Mouse (Mus musculus) neural tube, embryonic 15.5 days (tissue): ENCODE data around the gene Trim46. TPM values are rescaled to one million over a fixed set of nuclear protein-coding genes. Genes with fewer than 3 reads are reported as not detected.
A peak's percentile ranks its signal among the peaks of the same experiment; 100 is the strongest.

ENCODE experiments used
- ATAC-seq: fragments of 200-750 bp; cut with Nextera tagmentation; 2 replicates; pipeline ENCODE4 v1.8.0; 2017; ENCODE audit warnings: mild to moderate bottlenecking, moderate TSS enrichment, moderate library complexity; ENCODE audit not compliant: low FRiP score
- H3K27ac ChIP-seq: fragments of 300-500 bp; sonication (generic); replicated peaks from 2 replicates; pipeline ENCODE4 v1.5.1; 2015; ENCODE audit warnings: mild to moderate bottlenecking, inconsistent platforms
- H3K27me3 ChIP-seq: fragments of 300-500 bp; sonication (generic); replicated peaks from 2 replicates; pipeline ENCODE4 v1.6.1; 2015; ENCODE audit warnings: inconsistent platforms
- H3K36me3 ChIP-seq: fragments of 300-500 bp; sonication (generic); 2 replicates; pipeline ENCODE4 v1.6.1; 2015; ENCODE audit warnings: inconsistent platforms
- H3K4me1 ChIP-seq: fragments of 300-500 bp; sonication (generic); 2 replicates; pipeline ENCODE4 v1.6.1; 2015; ENCODE audit warnings: inconsistent platforms
- H3K4me2 ChIP-seq: fragments of 300-500 bp; sonication (generic); 2 replicates; pipeline ENCODE4 v1.6.1; 2015; ENCODE audit warnings: inconsistent platforms, mild to moderate bottlenecking, moderate library complexity
- H3K4me3 ChIP-seq: fragments of 300-500 bp; sonication (generic); replicated peaks from 2 replicates; pipeline ENCODE4 v1.5.1; 2015; ENCODE audit warnings: mild to moderate bottlenecking, inconsistent platforms
- H3K9ac ChIP-seq: fragments of 300-500 bp; sonication (generic); replicated peaks from 2 replicates; pipeline ENCODE4 v1.6.1; 2015; ENCODE audit warnings: mild to moderate bottlenecking, inconsistent platforms
- H3K9me3 ChIP-seq: fragments of 300-500 bp; sonication (generic); replicated peaks from 2 replicates; pipeline ENCODE4 v1.6.1; 2016; ENCODE audit warnings: inconsistent platforms
- WGBS: fragments of 180-500 bp; shearing (Covaris S2); methylation state at CpG from one replicate; pipeline ENCODE4 v1.1.7; 2015; ENCODE audit warnings: mixed read lengths; 5-methylcytosine and 5-hydroxymethylcytosine counted together
- polyA plus RNA-seq: library from polyadenylated mRNA; unstranded; fragments of >200 nt; fragmentation: Nextera tagmentation; extraction: Ambion mirVana; gene quantifications from 2 replicates; pipeline ENCODE4 v1.2.1, GENCODE M21; 2015

Gene Trim46
- polyA plus RNA-seq, 1 experiment from 2014 or later: 76.6 TPM

- Histone ChIP-seq H3K36me3 (peaks cover 33% of the 10 kb centered on the region), H3K9ac (no peak overlapping the region), H3K4me3 (no peak overlapping the region), H3K9me3 (no peaks in the 10 kb centered on the region), H3K4me2 (no peak overlapping the region), H3K27ac (no peak overlapping the region), H3K4me1 (peaks cover 24% of the 10 kb centered on the region), H3K27me3 (no peaks in the 10 kb centered on the region)
- no peak for ATAC-seq
- 76% methylated on average over 7 of the region's 7 CpGs for WGBS
Measured at GRCm38 (mm10) chr3:89231345-89231744, 14.8 kb downstream of the Trim46 start.

GRCm38 (mm10) chr3:89230561-89230960 lies 15.5 kb downstream of the Trim46 start:
- H3K27ac ChIP-seq: no peak overlapping the region
- peaks cover 26% of the 10 kb centered on the region for H3K36me3 ChIP-seq
- H3K9ac ChIP-seq: no peak overlapping the region
- H3K4me2 ChIP-seq: no peak overlapping the region
- peaks cover 31% of the 10 kb centered on the region for H3K4me1 ChIP-seq
- ATAC-seq: no peak
- no peaks in the 10 kb centered on the region for H3K27me3 ChIP-seq
- H3K9me3 ChIP-seq: no peaks in the 10 kb centered on the region
- WGBS: 86% methylated on average over 2 of the region's 2 CpGs
- no peak overlapping the region for H3K4me3 ChIP-seq

GRCm38 (mm10) chr3:89229276-89229675 lies 16.8 kb downstream of the Trim46 start:
- ATAC-seq: no peak
- WGBS: 50% methylated on average over 4 of the region's 4 CpGs
- H3K4me2 ChIP-seq: no peak overlapping the region
- peaks cover 41% of the 10 kb centered on the region for H3K4me1 ChIP-seq
- no peak overlapping the region for H3K27ac ChIP-seq
- H3K9me3 ChIP-seq: no peaks in the 10 kb centered on the region
- no peaks in the 10 kb centered on the region for H3K27me3 ChIP-seq
- no peak overlapping the region for H3K4me3 ChIP-seq
- peaks cover 13% of the 10 kb centered on the region for H3K36me3 ChIP-seq
- no peak overlapping the region for H3K9ac ChIP-seq

- H3K4me3 ChIP-seq: peak within 1 kb of the TSS; percentile 41
- 34% methylated on average over 10 of the region's 10 CpGs for WGBS
- peak within 1 kb of the TSS; percentile 67 for H3K4me2 ChIP-seq
- ATAC-seq: no peak
- H3K4me1 ChIP-seq: peaks cover 45% of the 10 kb centered on the region
- no peaks in the 10 kb centered on the region for H3K9me3 ChIP-seq
- no peaks in the 10 kb centered on the region for H3K27me3 ChIP-seq
- H3K36me3 ChIP-seq: peaks cover 8% of the 10 kb centered on the region
- peak within 1 kb of the TSS; percentile 80 for H3K27ac ChIP-seq
- peak within 1 kb of the TSS; percentile 48; the same call in 1 of the 2 replicates for H3K9ac ChIP-seq
Measured at GRCm38 (mm10) chr3:89228836-89229235, 17.3 kb downstream of the Trim46 start, which contains the start of gene Muc1. Gene Muc1 (plus strand): TSS chr3:89229057.

GRCm38 (mm10) chr3:89228180-89228549 lies 17.9 kb downstream of the Trim46 start:
- peak overlapping the region; percentile 28; the same call in 1 of the 2 replicates for H3K9ac ChIP-seq
- H3K27me3 ChIP-seq: no peaks in the 10 kb centered on the region
- H3K36me3 ChIP-seq: peaks cover 2% of the 10 kb centered on the region
- peak; percentile 51 for ATAC-seq
- no peaks in the 10 kb centered on the region for H3K9me3 ChIP-seq
- H3K4me2 ChIP-seq: peak overlapping the region; percentile 67
- H3K27ac ChIP-seq: peak overlapping the region; percentile 80
- peak overlapping the region; percentile 41 for H3K4me3 ChIP-seq
- WGBS: under 1% methylated on average over 20 of the region's 20 CpGs
- H3K4me1 ChIP-seq: peaks cover 50% of the 10 kb centered on the region

- H3K4me1 ChIP-seq: peaks cover 50% of the 10 kb centered on the region
Measured at GRCm38 (mm10) chr3:89227307-89228179, 18.6 kb downstream of the Trim46 start.

GRCm38 (mm10) chr3:89226900-89227299 lies 19.2 kb downstream of the Trim46 start, which contains the start of gene Mtx1:
Gene Mtx1 (minus strand): TSS chr3:89227088.
- H3K4me2 ChIP-seq: peak within 1 kb of the TSS; percentile 67
- H3K4me3 ChIP-seq: peak within 1 kb of the TSS; percentile 41
- peak within 1 kb of the TSS; percentile 80 for H3K27ac ChIP-seq
- ATAC-seq: peak; percentile 16
- peak within 1 kb of the TSS; percentile 48 for H3K9ac ChIP-seq
- H3K9me3 ChIP-seq: no peaks in the 10 kb centered on the region
- no peaks in the 10 kb centered on the region for H3K36me3 ChIP-seq
- WGBS: 2% methylated on average over 21 of the region's 21 CpGs
- H3K27me3 ChIP-seq: no peaks in the 10 kb centered on the region
- H3K4me1 ChIP-seq: peaks cover 50% of the 10 kb centered on the region

More at GRCm38 (mm10) chr3:89227307-89228179, 18.6 kb downstream of the Trim46 start:
- no peaks in the 10 kb centered on the region for H3K27me3 ChIP-seq
- peak; percentile 76 for ATAC-seq
- peak overlapping the region; percentile 67 for H3K4me2 ChIP-seq
- 2% methylated on average over 41 of the region's 41 CpGs for WGBS
- H3K27ac ChIP-seq: peak overlapping the region; percentile 80
- H3K36me3 ChIP-seq: no peaks in the 10 kb centered on the region
- no peaks in the 10 kb centered on the region for H3K9me3 ChIP-seq
- H3K9ac ChIP-seq: peak overlapping the region; percentile 48
- H3K4me3 ChIP-seq: peak overlapping the region; percentile 41

GRCm38 (mm10) chr3:89226361-89226760 lies 19.7 kb downstream of the Trim46 start:
- H3K4me3 ChIP-seq: peak overlapping the region; percentile 41
- H3K27me3 ChIP-seq: no peaks in the 10 kb centered on the region
- H3K9me3 ChIP-seq: no peaks in the 10 kb centered on the region
- no peaks in the 10 kb centered on the region for H3K36me3 ChIP-seq
- H3K4me1 ChIP-seq: peaks cover 50% of the 10 kb centered on the region
- ATAC-seq: no peak
- 9% methylated on average over 11 of the region's 11 CpGs for WGBS
- H3K9ac ChIP-seq: peak overlapping the region; percentile 48
- peak overlapping the region; percentile 80 for H3K27ac ChIP-seq
- peak overlapping the region; percentile 67 for H3K4me2 ChIP-seq

- H3K27ac ChIP-seq: peak overlapping the region; percentile 80
- H3K4me3 ChIP-seq: peak overlapping the region; percentile 41
- H3K4me1 ChIP-seq: peaks cover 54% of the 10 kb centered on the region
- H3K9me3 ChIP-seq: no peaks in the 10 kb centered on the region
- no peaks in the 10 kb centered on the region for H3K36me3 ChIP-seq
- ATAC-seq: peak; percentile 42
- no peaks in the 10 kb centered on the region for H3K27me3 ChIP-seq
- peak overlapping the region; percentile 48 for H3K9ac ChIP-seq
- H3K4me2 ChIP-seq: peak overlapping the region; percentile 67
- WGBS: 9% methylated on average over 4 of the region's 4 CpGs
Measured at GRCm38 (mm10) chr3:89225918-89226317, 20.2 kb downstream of the Trim46 start.

GRCm38 (mm10) chr3:89225321-89225815 lies 20.7 kb downstream of the Trim46 start:
- Histone ChIP-seq H3K27me3 (no peaks in the 10 kb centered on the region), H3K9me3 (no peaks in the 10 kb centered on the region), H3K36me3 (no peaks in the 10 kb centered on the region), H3K4me1 (peaks cover 54% of the 10 kb centered on the region), H3K4me2 (peak overlapping the region; percentile 67), H3K27ac (peak overlapping the region; percentile 80), H3K4me3 (peak overlapping the region; percentile 41), H3K9ac (peak overlapping the region; percentile 48)
- 20% methylated on average over 12 of the region's 12 CpGs for WGBS
- ATAC-seq: no peak

- H3K4me3 ChIP-seq: peak overlapping the region; percentile 41
- ATAC-seq: no peak
- H3K9me3 ChIP-seq: no peaks in the 10 kb centered on the region
- peak overlapping the region; percentile 80 for H3K27ac ChIP-seq
- H3K9ac ChIP-seq: peak overlapping the region; percentile 48
- peak overlapping the region; percentile 67 for H3K4me2 ChIP-seq
- H3K27me3 ChIP-seq: no peaks in the 10 kb centered on the region
- H3K36me3 ChIP-seq: no peaks in the 10 kb centered on the region
- H3K4me1 ChIP-seq: peaks cover 54% of the 10 kb centered on the region
- WGBS: 45% methylated on average over 11 of the region's 11 CpGs
Measured at GRCm38 (mm10) chr3:89224796-89225195, 21.3 kb downstream of the Trim46 start.

- Histone ChIP-seq H3K4me2 (no peak overlapping the region), H3K9ac (no peak overlapping the region), H3K9me3 (no peaks in the 10 kb centered on the region)
Measured at GRCm38 (mm10) chr3:89221167-89221566, 24.9 kb downstream of the Trim46 start.

More at GRCm38 (mm10) chr3:89221167-89221566, 24.9 kb downstream of the Trim46 start:
- H3K27ac ChIP-seq: 0 out of 2 replicates have a peak overlapping the region, but pooled peaks have one; percentile 18
- no peak for ATAC-seq
- H3K4me1 ChIP-seq: peaks cover 30% of the 10 kb centered on the region
- H3K27me3 ChIP-seq: no peaks in the 10 kb centered on the region
- no peak overlapping the region for H3K4me3 ChIP-seq
- H3K36me3 ChIP-seq: no peaks in the 10 kb centered on the region
- WGBS: 77% methylated on average over 5 of the region's 5 CpGs
